Mouse (Mus musculus) CH12.LX (cell line): ENCODE measurements around the gene Ypel4. TPM values are rescaled to one million over a fixed set of nuclear protein-coding genes. Genes with fewer than 3 reads are reported as not detected.

Experiments
- DNase-seq: peaks from one replicate; pipeline ENCODE4 v3.0.0-alpha.2; 2013; ENCODE audit errors: extremely low read depth
- H3K27ac ChIP-seq: 2 replicates; pipeline ENCODE4 v1.5.1; 2012; ENCODE audit warnings: low read depth, mild to moderate bottlenecking, control low read depth, moderate library complexity; ENCODE audit not compliant: insufficient read depth
- H3K27me3 ChIP-seq: replicated peaks from 2 replicates; pipeline ENCODE3; 2012; ENCODE audit warnings: inconsistent platforms
- H3K36me3 ChIP-seq, 2 experiments: replicated peaks in 1 of 2; 2 replicates each; pipeline versions ENCODE3 to v1.6.1; 2012; ENCODE audit warnings: inconsistent platforms in 1 of 2, low read length in 1 of 2, mild to moderate bottlenecking in 1 of 2, mixed read lengths in 1 of 2, moderate library complexity in 1 of 2; ENCODE audit not compliant: control insufficient read depth in 1 of 2, insufficient read depth in 1 of 2
- H3K4me1 ChIP-seq, 2 experiments: 2 replicates each; pipeline ENCODE4 v1.6.1; 2012; ENCODE audit warnings: inconsistent platforms in 1 of 2, moderate library complexity in 1 of 2; ENCODE audit not compliant: insufficient read depth in 2 of 2, control insufficient read depth in 1 of 2
- H3K4me2 ChIP-seq: 2 replicates; pipeline ENCODE4 v1.6.1; 2012; ENCODE audit warnings: low read depth, mild to moderate bottlenecking, control low read depth; ENCODE audit not compliant: poor library complexity, insufficient read depth, severe bottlenecking
- H3K4me3 ChIP-seq, 3 experiments: fragments of 150-350 bp in 1 of 3; sonication (generic) in 1 of 3; replicated peaks in 1 of 3; 2 replicates each; pipeline versions ENCODE3 to v1.5.1; 2011 to 2012; ENCODE audit warnings: low read depth in 2 of 3, low read length in 2 of 3, mild to moderate bottlenecking in 2 of 3, moderate library complexity in 2 of 3, control low read depth in 1 of 3, improper control_type of control experiment in 1 of 3, inconsistent platforms in 1 of 3, mixed read lengths in 1 of 3; ENCODE audit not compliant: poor library complexity in 1 of 3
- H3K79me2 ChIP-seq: replicated peaks from 2 replicates; pipeline ENCODE4 v1.6.1; 2012; ENCODE audit warnings: mild to moderate bottlenecking, moderate library complexity; ENCODE audit not compliant: control insufficient read depth, poor library complexity, insufficient read depth, severe bottlenecking; ENCODE audit errors: extremely low read depth
- H3K9ac ChIP-seq: 2 replicates; pipeline ENCODE4 v1.6.1; 2012; ENCODE audit warnings: low read depth, mild to moderate bottlenecking, control low read depth, moderate library complexity; ENCODE audit not compliant: insufficient read depth
- H3K9me3 ChIP-seq: replicated peaks from 2 replicates; pipeline ENCODE3; 2012; ENCODE audit warnings: low read length, inconsistent platforms, mixed read lengths
- BHLHE40 ChIP-seq: IDR thresholded peaks from 2 replicates; pipeline ENCODE4 v1.6.1; 2011; ENCODE audit warnings: mild to moderate bottlenecking, low read depth, low read length, improper control_type of control experiment
- CHD1 ChIP-seq: IDR thresholded peaks from 2 replicates; pipeline ENCODE4 v1.6.1; 2012; ENCODE audit warnings: low read depth, low read length, improper control_type of control experiment, inconsistent platforms
- CTCF ChIP-seq, 2 experiments: IDR thresholded peaks in 1 of 2; conservative IDR thresholded peaks in 1 of 2; 2 replicates each; pipeline ENCODE4 v1.5.1; 2011 to 2012; ENCODE audit warnings: low read depth in 2 of 2, low read length in 2 of 2, improper control_type of control experiment in 1 of 2, inconsistent platforms in 1 of 2, mild to moderate bottlenecking in 1 of 2, moderate library complexity in 1 of 2
- ETS1 ChIP-seq: conservative IDR thresholded peaks from 2 replicates; pipeline ENCODE4 v1.6.1; 2012; ENCODE audit warnings: low read depth, mild to moderate bottlenecking, inconsistent platforms, low read length, improper control_type of control experiment, moderate library complexity
- GABPA ChIP-seq: IDR thresholded peaks from 2 replicates; pipeline ENCODE4 v1.6.1; 2012; ENCODE audit warnings: low read depth, low read length, improper control_type of control experiment, inconsistent platforms; ENCODE audit not compliant: insufficient replicate concordance
- HCFC1 ChIP-seq: IDR thresholded peaks from 2 replicates; pipeline ENCODE4 v1.6.1; 2012; ENCODE audit warnings: low read depth, mild to moderate bottlenecking, inconsistent platforms, low read length, improper control_type of control experiment
- IRF4 ChIP-seq: IDR thresholded peaks from 2 replicates; pipeline ENCODE4 v1.6.1; 2014; ENCODE audit warnings: low read depth, mild to moderate bottlenecking, inconsistent platforms, low read length, improper control_type of control experiment
- MAFK ChIP-seq: IDR thresholded peaks from 2 replicates; pipeline ENCODE4 v1.6.1; 2011; ENCODE audit warnings: low read length, improper control_type of control experiment; ENCODE audit not compliant: insufficient replicate concordance
- NRF1 ChIP-seq: IDR thresholded peaks from 2 replicates; pipeline ENCODE4 v1.6.1; 2014; ENCODE audit warnings: low read depth, mild to moderate bottlenecking, inconsistent platforms, low read length, improper control_type of control experiment, moderate library complexity
- PAX5 ChIP-seq: IDR thresholded peaks from 2 replicates; pipeline ENCODE4 v1.6.1; 2012; ENCODE audit warnings: low read length, inconsistent platforms, mixed read lengths
- POLR2A ChIP-seq: IDR thresholded peaks from 2 replicates; pipeline ENCODE4 v1.6.1; 2011; ENCODE audit warnings: low read depth, mild to moderate bottlenecking, improper control_type of control experiment, low read length
- POLR2AphosphoS2 ChIP-seq: IDR thresholded peaks from 2 replicates; pipeline ENCODE4 v1.6.1; 2011; ENCODE audit warnings: low read depth, low read length, improper control_type of control experiment
- RAD21 ChIP-seq: IDR thresholded peaks from 2 replicates; pipeline ENCODE4 v1.6.1; 2011; ENCODE audit warnings: low read depth, mild to moderate bottlenecking, low read length, improper control_type of control experiment, moderate library complexity
- RCOR1 ChIP-seq: conservative IDR thresholded peaks from 2 replicates; pipeline ENCODE4 v1.6.1; 2012; ENCODE audit warnings: low read depth, mild to moderate bottlenecking, inconsistent platforms, low read length, improper control_type of control experiment
- SIN3A ChIP-seq: IDR thresholded peaks from 2 replicates; pipeline ENCODE4 v1.6.1; 2012; ENCODE audit warnings: low read length, improper control_type of control experiment, inconsistent platforms
- SMC3 ChIP-seq: IDR thresholded peaks from 2 replicates; pipeline ENCODE4 v1.6.1; 2011; ENCODE audit warnings: low read depth, low read length, improper control_type of control experiment
- UBTF ChIP-seq: IDR thresholded peaks from 2 replicates; pipeline ENCODE4 v1.6.1; 2012; ENCODE audit warnings: low read depth, mild to moderate bottlenecking, inconsistent platforms, low read length, improper control_type of control experiment, moderate library complexity
- USF1 ChIP-seq: IDR thresholded peaks from 2 replicates; pipeline ENCODE4 v1.6.1; 2014; ENCODE audit warnings: low read depth, mild to moderate bottlenecking, inconsistent platforms, low read length, improper control_type of control experiment
- USF2 ChIP-seq: conservative IDR thresholded peaks from 2 replicates; pipeline ENCODE4 v1.6.1; 2011; ENCODE audit warnings: low read depth, low read length, improper control_type of control experiment
- ZNF384 ChIP-seq: IDR thresholded peaks from 2 replicates; pipeline ENCODE4 v1.6.1; 2012; ENCODE audit warnings: low read depth, low read length, improper control_type of control experiment, inconsistent platforms
- dilution Hi-C: fragments of 300-500 bp; cut with MboI; formaldehyde crosslinking; loops from 2 replicates; pipeline ENCODE4 v1.14.3; 2020; ENCODE audit warnings: low sequenced_read_pairs; ENCODE audit not compliant: extremely low pct_unique_long_range_greater_than_20kb, extremely low pct_ligation_motif_present
- in situ Hi-C: fragments of 300-500 bp; cut with MboI; formaldehyde crosslinking; loops from 3 replicates; pipeline ENCODE4 v1.14.3; 2019; ENCODE audit warnings: low sequenced_read_pairs, low pct_ligation_motif_present, low pct_unique_long_range_greater_than_20kb, mixed read lengths
- polyA plus RNA-seq: library from polyadenylated mRNA; unstranded; fragments of >175 nt; gene quantifications from 2 replicates; pipeline ENCODE4 v1.2.1, GENCODE M21; 2012; ENCODE audit warnings: low read depth; ENCODE audit not compliant: insufficient read length
- total RNA-seq, 2 experiments: library from RNA; depleted of rRNA; stranded (reverse); fragments of 300-350 nt in 1 of 2; fragments of >200 nt in 1 of 2; gene quantifications; 2 replicates each; pipeline ENCODE4 v1.2.3; 2012 to 2014

The Ypel4 gene
- total and polyA plus RNA-seq, 3 experiments, result 0.59 TPM; not detected in 2

GRCm38 (mm10) chr2:84741841-84742450 is 8.1 kb downstream of the Ypel4 start:
- in situ Hi-C loops, result no loop called here

GRCm38 (mm10) chr2:84742451-84743283 is 8.8 kb downstream of the Ypel4 start:
- Histone ChIP-seq H3K4me3 (no peak overlapping the region), H3K79me2 (no peaks in the 10 kb centered on the region), H3K36me3 (no peaks in the 10 kb centered on the region), H3K4me1 (peaks cover 0 to 6% of the 10 kb centered on the region in 2 experiments; a peak in 1 of 4 replicates), H3K4me2 (0 out of 2 replicates have a peak overlapping the region, but pooled peaks have one; percentile 37), H3K9me3 (no peaks in the 10 kb centered on the region), H3K27ac (no peak overlapping the region), H3K9ac (no peak overlapping the region), H3K27me3 (peaks cover 29% of the 10 kb centered on the region)
- DNase-seq, result no peak
- no peak for TF ChIP-seq RAD21
- no peak for TF ChIP-seq CTCF (conservative IDR thresholded peaks at IDR 0.05 in 1 of 2, IDR thresholded peaks at IDR 0.05 in 1 of 2; ENCODE audit: low read depth in 2 of 2, low read length in 2 of 2)
- in situ Hi-C loops, result no loop called here
- dilution Hi-C loops, result no loop called here

More at GRCm38 (mm10) chr2:84741841-84742450, 8.1 kb downstream of the Ypel4 start:
- Histone ChIP-seq H3K4me3 (no peak overlapping the region), H3K27me3 (peaks cover 22% of the 10 kb centered on the region), H3K9ac (no peak overlapping the region), H3K4me1 (peaks cover 0 to 6% of the 10 kb centered on the region in 2 experiments; a peak in 1 of 4 replicates), H3K9me3 (no peaks in the 10 kb centered on the region), H3K36me3 (no peaks in the 10 kb centered on the region), H3K27ac (no peak overlapping the region), H3K79me2 (no peaks in the 10 kb centered on the region), H3K4me2 (no peak overlapping the region)
- TF ChIP-seq ETS1, result no peak
- no peak for TF ChIP-seq MAFK
- no peak for TF ChIP-seq POLR2AphosphoS2
- no peak for TF ChIP-seq POLR2A
- TF ChIP-seq CHD1, result no peak
- no peak for TF ChIP-seq CTCF (conservative IDR thresholded peaks at IDR 0.05 in 1 of 2, IDR thresholded peaks at IDR 0.05 in 1 of 2; ENCODE audit: low read depth in 2 of 2, low read length in 2 of 2)
- TF ChIP-seq SMC3, result no peak
- no peak for TF ChIP-seq PAX5
- TF ChIP-seq USF1, result no peak
- TF ChIP-seq RAD21, result no peak
- TF ChIP-seq HCFC1, result no peak
- TF ChIP-seq BHLHE40, result no peak
- no peak for TF ChIP-seq NRF1
- no peak for TF ChIP-seq RCOR1
- no peak for TF ChIP-seq ZNF384
- no peak for TF ChIP-seq UBTF
- no peak for TF ChIP-seq GABPA
- TF ChIP-seq SIN3A, result no peak
- no peak for TF ChIP-seq USF2
- no peak for TF ChIP-seq IRF4
- DNase-seq, result no peak
- dilution Hi-C loops, result no loop called here
